11 mouse cellular contexts compared by ENCODE assay signal in the genomic region with DNA sequence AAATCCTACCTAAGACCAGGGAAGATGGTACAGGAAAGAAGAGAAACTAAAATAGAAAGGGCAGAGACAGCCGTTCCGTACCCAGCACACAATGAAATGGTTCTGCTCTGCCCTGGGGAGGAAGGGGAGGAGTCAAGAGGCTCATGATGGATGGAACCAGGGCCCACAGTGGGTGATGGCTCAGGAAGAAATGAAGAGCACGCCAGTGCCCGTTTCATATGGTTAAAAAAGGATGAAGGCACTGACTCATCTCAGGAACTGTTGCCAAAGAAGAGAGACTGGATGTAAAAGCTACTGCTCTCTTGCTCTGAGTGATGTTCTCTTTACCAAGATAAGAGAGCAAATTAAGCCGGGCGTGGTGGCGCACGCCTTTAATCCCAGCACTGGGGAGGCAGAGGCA.
"Had no signal": no experiment of that assay in that cellular context is flagged by ENCODE, and none has a peak within 500 bp of the region (broad histone marks: within the 10 kb centered on the region; RNA-seq: fewer than 3 reads in every experiment).

No protein-coding gene starts in this region.

- H3K9me3 ChIP-seq: limb, embryonic 12.5 days; liver, embryonic 13.5 days; lung, embryonic 15.5 days; midbrain, embryonic 13.5 days had no signal

- H3K4me3 ChIP-seq: limb, embryonic 12.5 days; liver, embryonic 13.5 days; lung, embryonic 15.5 days; midbrain, embryonic 13.5 days had no signal

- H3K9ac ChIP-seq: limb, embryonic 12.5 days; liver, embryonic 13.5 days; liver, postnatal 0 days; lung, embryonic 15.5 days; midbrain, embryonic 13.5 days had no signal

- ATAC-seq: liver, postnatal 0 days; midbrain, embryonic 13.5 days had no signal

- H3K27me3 ChIP-seq: limb, embryonic 12.5 days; liver, embryonic 13.5 days; lung, embryonic 15.5 days; midbrain, embryonic 13.5 days had no signal

- H3K27ac ChIP-seq: limb, embryonic 12.5 days; liver, embryonic 13.5 days; lung, embryonic 15.5 days; midbrain, embryonic 13.5 days had no signal

- H3K4me1 ChIP-seq: limb, embryonic 12.5 days; lung, embryonic 15.5 days; midbrain, embryonic 13.5 days had no signal

- DNase-seq: kidney, postnatal 25 days; layer of hippocampus, adult 9-11 months; layer of hippocampus, postnatal 36 days; liver; liver, embryonic 13.5 days; liver, postnatal 0 days; right cerebral cortex, postnatal 25 days; thymus, postnatal 36 days had no signal

- H3K4me2 ChIP-seq: limb, embryonic 12.5 days; liver, embryonic 13.5 days; lung, embryonic 15.5 days; midbrain, embryonic 13.5 days had no signal
